Mouse (Mus musculus) G1E (cell line): ENCODE data around the gene Pkp3. TPM values are rescaled to one million over a fixed set of nuclear protein-coding genes. Genes with fewer than 3 reads are reported as not detected.
A peak's percentile ranks its signal among the peaks of the same experiment; 100 is the strongest.

Experiments
- ATAC-seq: 2 replicates; pipeline ENCODE4 v1.8.0; 2016; ENCODE audit warnings: mild to moderate bottlenecking; ENCODE audit not compliant: insufficient number of reproducible peaks, poor library complexity, low FRiP score, severe bottlenecking; ENCODE audit errors: extremely low read depth
- DNase-seq: peaks from one replicate; pipeline ENCODE4 v3.0.0; 2012; ENCODE audit warnings: low spot score
- H3K27me3 ChIP-seq: 2 replicates; pipeline ENCODE4 v1.6.1; 2012; ENCODE audit warnings: mild to moderate bottlenecking, low read length, inconsistent platforms; ENCODE audit not compliant: insufficient read depth
- H3K36me3 ChIP-seq: replicated peaks from 2 replicates; pipeline ENCODE3; 2012; ENCODE audit warnings: mild to moderate bottlenecking, inconsistent platforms
- H3K4me1 ChIP-seq: 2 replicates; pipeline ENCODE4 v1.6.1; 2012; ENCODE audit warnings: low read depth, low read length, inconsistent platforms, mixed read lengths; ENCODE audit not compliant: insufficient read depth
- H3K4me3 ChIP-seq: 2 replicates; pipeline ENCODE4 v1.5.1; 2012; ENCODE audit warnings: low read depth, mild to moderate bottlenecking, inconsistent platforms, low read length, moderate library complexity, mixed read lengths
- H3K9me3 ChIP-seq: replicated peaks from 2 replicates; pipeline ENCODE4 v1.6.1; 2012; ENCODE audit warnings: inconsistent platforms
- CTCF ChIP-seq: IDR thresholded peaks from 2 replicates; pipeline ENCODE4 v1.5.1; 2012; ENCODE audit warnings: low read depth, low read length, inconsistent platforms, mixed read lengths
- GATA1 ChIP-seq: IDR thresholded peaks from 2 replicates; pipeline ENCODE4 v1.6.1; 2012; ENCODE audit warnings: borderline replicate concordance, low read length, inconsistent platforms, mixed read lengths
- GATA2 ChIP-seq: IDR thresholded peaks from 2 replicates; pipeline ENCODE4 v1.6.1; 2012; ENCODE audit warnings: low read depth, low read length, inconsistent platforms, borderline replicate concordance
- POLR2AphosphoS5 ChIP-seq: IDR thresholded peaks from 2 replicates; pipeline ENCODE4 v1.6.1; 2012; ENCODE audit warnings: low read depth, low read length, inconsistent platforms; ENCODE audit not compliant: insufficient replicate concordance
- TAL1 ChIP-seq: conservative IDR thresholded peaks from 2 replicates; pipeline ENCODE4 v1.6.1; 2012; ENCODE audit warnings: low read depth, low read length, inconsistent platforms, mixed read lengths
- polyA plus RNA-seq: library from polyadenylated mRNA; stranded (reverse); fragments of >175 nt; gene quantifications from 2 replicates; pipeline ENCODE4 v1.2.3, GENCODE M21; 2012
- total RNA-seq, 2 experiments: library from RNA; stranded (forward) in 1 of 2; stranded (reverse) in 1 of 2; fragments of 200-1000 nt in 1 of 2; fragments of >200 nt in 1 of 2; fragmentation: Nextera tagmentation in 1 of 2; gene quantifications; 2 replicates each; pipeline ENCODE4 v1.2.3; 2014 to 2017

Gene Pkp3
- total and polyA plus RNA-seq, 3 experiments = not detected

GRCm38 (mm10) chr7:141121051-141121531, 43.1 kb downstream of the Pkp3 start:
- H3K36me3 ChIP-seq = no peaks in the 10 kb centered on the region
- no peak overlapping the region for H3K4me3 ChIP-seq
- H3K4me1 ChIP-seq = peaks cover 37% of the 10 kb centered on the region
- no peak for DNase-seq
- no peak for ATAC-seq
- H3K27me3 ChIP-seq = peaks cover 22% of the 10 kb centered on the region
- TF ChIP-seq POLR2AphosphoS5 (no peak), GATA2 (no peak), TAL1 (no peak), GATA1 (no peak), CTCF (no peak)
- H3K9me3 ChIP-seq = no peaks in the 10 kb centered on the region

- H3K27me3 ChIP-seq = peaks cover 10% of the 10 kb centered on the region
- DNase-seq = no peak
- H3K4me1 ChIP-seq = peaks cover 30% of the 10 kb centered on the region
Measured at GRCm38 (mm10) chr7:141122245-141122644, 44.2 kb downstream of the Pkp3 start, which contains the start of gene Ptdss2. Ptdss2 (plus strand) TSS chr7:141122382.

GRCm38 (mm10) chr7:141122689-141123516, 44.9 kb downstream of the Pkp3 start:
- peaks cover 5% of the 10 kb centered on the region for H3K27me3 ChIP-seq
- H3K4me3 ChIP-seq = peak overlapping the region; percentile 75
- H3K9me3 ChIP-seq = no peaks in the 10 kb centered on the region
- TF ChIP-seq GATA1 (no peak), GATA2 (no peak), CTCF (no peak), TAL1 (no peak), POLR2AphosphoS5 (no peak)
- ATAC-seq (peak; percentile 100), DNase-seq (peak; percentile 94)
- peaks cover 25% of the 10 kb centered on the region for H3K4me1 ChIP-seq
- H3K36me3 ChIP-seq = no peaks in the 10 kb centered on the region

More at GRCm38 (mm10) chr7:141122245-141122644, 44.2 kb downstream of the Pkp3 start, which contains the start of gene Ptdss2:
- no peak for TF ChIP-seq POLR2AphosphoS5
- no peak for TF ChIP-seq GATA2
- no peak for TF ChIP-seq CTCF
- no peak for TF ChIP-seq TAL1
- no peak for TF ChIP-seq GATA1
- Histone ChIP-seq H3K9me3 (no peaks in the 10 kb centered on the region), H3K4me3 (peak within 1 kb of the TSS; percentile 75), H3K36me3 (no peaks in the 10 kb centered on the region)
- ATAC-seq = no peak

GRCm38 (mm10) chr7:141123517-141123856, 45.5 kb downstream of the Pkp3 start:
- H3K4me1 ChIP-seq = peaks cover 25% of the 10 kb centered on the region
- no peaks in the 10 kb centered on the region; the same call in 1 of the 2 replicates for H3K27me3 ChIP-seq
- TF ChIP-seq TAL1 (no peak), CTCF (no peak), GATA2 (no peak), POLR2AphosphoS5 (no peak), GATA1 (no peak)
- peak overlapping the region; percentile 75 for H3K4me3 ChIP-seq
- H3K9me3 ChIP-seq = no peaks in the 10 kb centered on the region
- DNase-seq (no peak), ATAC-seq (no peak)
- no peaks in the 10 kb centered on the region for H3K36me3 ChIP-seq

GRCm38 (mm10) chr7:141131024-141131820, 53.2 kb downstream of the Pkp3 start:
- H3K36me3 ChIP-seq = peaks cover 32% of the 10 kb centered on the region
- TF ChIP-seq POLR2AphosphoS5 = no peak
- TF ChIP-seq TAL1 = peak; percentile 42; the same call in 1 of the 2 replicates
- no peaks in the 10 kb centered on the region for H3K9me3 ChIP-seq
- peak overlapping the region; percentile 83 for H3K4me3 ChIP-seq
- no peaks in the 10 kb centered on the region for H3K27me3 ChIP-seq
- peaks cover 34% of the 10 kb centered on the region for H3K4me1 ChIP-seq
- ATAC-seq (peak; percentile 97), DNase-seq (peak; percentile 89)
